Mouse (Mus musculus) liver, embryonic 14.5 days (tissue): ENCODE measurements around the gene Dusp1. TPM values are rescaled to one million over a fixed set of nuclear protein-coding genes. Genes with fewer than 3 reads are reported as not detected.

Source experiments
- ATAC-seq: fragments of 200-750 bp; cut with Nextera tagmentation; 2 replicates; pipeline ENCODE4 v1.8.0; 2017; ENCODE audit warnings: moderate number of reproducible peaks, mild to moderate bottlenecking, moderate library complexity; ENCODE audit not compliant: insufficient read depth
- DNase-seq, 3 experiments: peaks; one replicate each; pipeline ENCODE4 v3.0.0-alpha.2; 2012 to 2013; ENCODE audit warnings: low read depth in 3 of 3, low spot score in 3 of 3
- H3K27ac ChIP-seq: fragments of 300-500 bp; sonication (generic); 2 replicates; pipeline ENCODE4 v1.5.1; 2014; ENCODE audit warnings: moderate library complexity, mild to moderate bottlenecking, control low read depth, inconsistent platforms
- H3K27me3 ChIP-seq: fragments of 300-500 bp; sonication (generic); 2 replicates; pipeline ENCODE4 v1.6.1; 2014; ENCODE audit warnings: mild to moderate bottlenecking, low read length, moderate library complexity; ENCODE audit not compliant: control insufficient read depth, insufficient read depth
- H3K36me3 ChIP-seq: fragments of 300-500 bp; sonication (generic); replicated peaks from 2 replicates; pipeline ENCODE4 v1.6.1; 2014; ENCODE audit warnings: low read depth; ENCODE audit not compliant: control insufficient read depth, insufficient read depth
- H3K4me1 ChIP-seq, 2 experiments: fragments of 200-500 bp in 1 of 2; fragments of 300-500 bp in 1 of 2; sonication (generic) in 1 of 2; replicated peaks; 2 replicates each; pipeline ENCODE4 v1.6.1; 2012 to 2014; ENCODE audit warnings: antibody characterized with exemption in 1 of 2, inconsistent platforms in 1 of 2, low read length in 1 of 2; ENCODE audit not compliant: control insufficient read depth in 2 of 2, insufficient read depth in 2 of 2
- H3K4me2 ChIP-seq: fragments of 300-500 bp; sonication (generic); 2 replicates; pipeline ENCODE4 v1.6.1; 2014; ENCODE audit warnings: low read depth, mild to moderate bottlenecking, control low read depth, moderate library complexity
- H3K4me3 ChIP-seq, 2 experiments: fragments of 200-500 bp in 1 of 2; fragments of 300-500 bp in 1 of 2; sonication (generic) in 1 of 2; 2 replicates each; pipeline ENCODE4 v1.5.1; 2012 to 2014; ENCODE audit warnings: low read depth in 2 of 2, low read length in 2 of 2, mild to moderate bottlenecking in 2 of 2, control low read depth in 1 of 2, inconsistent platforms in 1 of 2, moderate library complexity in 1 of 2; ENCODE audit not compliant: insufficient read depth in 1 of 2
- H3K9ac ChIP-seq: fragments of 300-500 bp; sonication (generic); replicated peaks from 2 replicates; pipeline ENCODE4 v1.6.1; 2014; ENCODE audit warnings: mild to moderate bottlenecking, control low read depth, moderate library complexity
- H3K9me3 ChIP-seq: fragments of 300-500 bp; sonication (generic); 2 replicates; pipeline ENCODE4 v1.6.1; 2016; ENCODE audit warnings: low read length, mixed read lengths; ENCODE audit not compliant: control insufficient read depth
- CTCF ChIP-seq: IDR thresholded peaks from 2 replicates; pipeline ENCODE4 v1.5.1; 2016; ENCODE audit warnings: antibody characterized with exemption, low read depth, control low read depth
- EP300 ChIP-seq: IDR thresholded peaks from 2 replicates; pipeline ENCODE4 v1.6.1; 2016; ENCODE audit warnings: antibody characterized with exemption, low read depth
- WGBS: fragments of 180-500 bp; shearing (Covaris S2); extraction: QIAGEN DNeasy Blood & Tissue Kit; methylation state at CpG from one replicate; pipeline ENCODE4 v1.1.7; 2014; ENCODE audit not compliant: insufficient replicate concordance; 5-methylcytosine and 5-hydroxymethylcytosine counted together
- polyA plus RNA-seq, 2 experiments: library from polyadenylated mRNA; depleted of rRNA in 1 of 2; stranded (reverse) in 1 of 2; unstranded in 1 of 2; fragments of >200 nt; fragmentation: Nextera tagmentation in 1 of 2; extraction: Ambion mirVana in 1 of 2; gene quantifications; 2 replicates each; pipeline versions ENCODE4 v1.2.1 to v1.2.3; 2012 to 2014

Dusp1 gene
- polyA plus RNA-seq, 2 experiments: 25.0 to 25.9 TPM

GRCm38 (mm10) chr17:26606516-26606915 is 44.6 kb upstream of the Dusp1 start:
- DNase-seq: no peak
- no peak for ATAC-seq
- H3K9ac ChIP-seq: no peak overlapping the region
- no peaks in the 10 kb centered on the region for H3K27me3 ChIP-seq
- WGBS: 71% methylated on average over 2 of the region's 2 CpGs
- no peak for TF ChIP-seq CTCF
- TF ChIP-seq EP300: no peak
- no peak overlapping the region for H3K4me2 ChIP-seq
- H3K27ac ChIP-seq: no peak overlapping the region
- no peaks in the 10 kb centered on the region for H3K9me3 ChIP-seq
- peaks cover 3 to 9% of the 10 kb centered on the region in 2 experiments for H3K4me1 ChIP-seq
- H3K36me3 ChIP-seq: no peaks in the 10 kb centered on the region
- no peak overlapping the region for H3K4me3 ChIP-seq

GRCm38 (mm10) chr17:26605636-26606035 is 43.7 kb upstream of the Dusp1 start:
- no peak overlapping the region for H3K4me3 ChIP-seq
- H3K4me2 ChIP-seq: no peak overlapping the region
- H3K27ac ChIP-seq: no peak overlapping the region
- H3K4me1 ChIP-seq: peaks cover 12 to 18% of the 10 kb centered on the region in 2 experiments
- H3K9ac ChIP-seq: no peak overlapping the region
- no peaks in the 10 kb centered on the region for H3K9me3 ChIP-seq
- 47% methylated on average over 4 of the region's 4 CpGs for WGBS
- ATAC-seq (no peak), DNase-seq (no peak)
- H3K27me3 ChIP-seq: no peaks in the 10 kb centered on the region
- H3K36me3 ChIP-seq: no peaks in the 10 kb centered on the region
- TF ChIP-seq EP300 (no peak), CTCF (no peak)

DNA sequence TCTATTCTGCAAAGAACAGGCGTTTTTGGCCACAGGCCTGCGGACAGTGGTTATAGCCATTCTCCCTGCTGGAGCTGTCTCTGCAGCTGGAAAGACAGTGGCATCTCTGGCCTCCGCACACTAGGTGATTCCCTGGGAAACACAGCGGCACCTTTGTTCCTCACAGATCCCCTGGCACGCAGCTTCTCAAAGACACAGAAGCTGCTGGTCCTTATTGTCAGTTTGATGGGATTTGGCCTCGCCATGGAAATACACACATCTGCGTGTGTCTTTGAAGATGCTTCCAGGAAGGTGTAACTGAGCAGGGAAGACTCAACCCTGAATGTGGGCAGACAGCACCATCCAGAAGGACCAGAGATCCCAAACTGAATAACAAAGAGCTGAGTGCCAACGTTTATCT is 41.4 kb upstream of the Dusp1 start:
- Histone ChIP-seq H3K27me3 (no peaks in the 10 kb centered on the region), H3K27ac (no peak overlapping the region), H3K36me3 (no peaks in the 10 kb centered on the region), H3K4me1 (peaks cover 12 to 21% of the 10 kb centered on the region in 2 experiments), H3K4me2 (no peak overlapping the region), H3K4me3 (no peak overlapping the region), H3K9me3 (no peaks in the 10 kb centered on the region), H3K9ac (no peak overlapping the region)
- ATAC-seq (no peak), DNase-seq (no peak)
- 74% methylated on average over 8 of the region's 8 CpGs for WGBS
- no peak for TF ChIP-seq EP300
- no peak for TF ChIP-seq CTCF

DNA sequence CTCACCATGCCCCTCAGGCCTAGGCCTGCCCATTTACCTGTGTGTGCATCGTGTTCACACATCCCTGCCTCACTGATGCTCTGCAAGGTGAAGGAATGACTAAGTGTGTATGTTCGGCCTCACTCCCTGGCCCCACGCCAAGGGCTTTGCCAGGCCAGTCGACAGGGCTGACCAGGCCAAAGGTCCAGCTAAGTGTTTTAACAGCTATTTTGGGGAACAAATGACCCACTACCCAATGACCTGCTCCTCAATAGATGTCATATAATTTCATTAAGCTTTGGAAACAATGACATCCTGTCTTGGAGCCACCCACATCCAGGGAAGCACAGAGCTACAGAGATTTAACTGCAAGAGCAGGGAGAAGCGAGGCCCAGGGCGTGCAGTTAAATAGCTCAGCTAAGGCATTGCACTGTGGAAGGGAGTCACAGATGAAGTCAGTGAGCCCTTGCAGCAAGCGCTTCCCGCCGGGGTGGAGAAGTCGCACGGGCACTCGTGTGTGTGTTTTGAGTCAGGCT is 40.5 kb upstream of the Dusp1 start:
- TF ChIP-seq EP300: no peak
- no peak for TF ChIP-seq CTCF
- no peak overlapping the region for H3K4me3 ChIP-seq
- peak overlapping the region; percentile 2; the same call in 1 of the 2 replicates for H3K27ac ChIP-seq
- no peak overlapping the region for H3K4me2 ChIP-seq
- H3K36me3 ChIP-seq: no peaks in the 10 kb centered on the region
- 77% methylated on average over 12 of the region's 12 CpGs for WGBS
- H3K4me1 ChIP-seq: peaks cover 12 to 21% of the 10 kb centered on the region in 2 experiments
- no peak overlapping the region for H3K9ac ChIP-seq
- no peaks in the 10 kb centered on the region for H3K9me3 ChIP-seq
- ATAC-seq (peak; percentile 57), DNase-seq (no peak)
- H3K27me3 ChIP-seq: no peaks in the 10 kb centered on the region

GRCm38 (mm10) chr17:26601926-26602325 is 40.0 kb upstream of the Dusp1 start:
- Histone ChIP-seq H3K27me3 (no peaks in the 10 kb centered on the region), H3K4me3 (no peak overlapping the region), H3K4me1 (peaks cover 12 to 22% of the 10 kb centered on the region in 2 experiments), H3K9ac (no peak overlapping the region), H3K9me3 (no peaks in the 10 kb centered on the region), H3K4me2 (no peak overlapping the region), H3K27ac (no peak overlapping the region; the same call in 1 of the 2 replicates), H3K36me3 (no peaks in the 10 kb centered on the region)
- DNase-seq (no peak), ATAC-seq (peak; percentile 23; the same call in 1 of the 2 replicates)
- WGBS: 63% methylated on average over 6 of the region's 6 CpGs
- TF ChIP-seq CTCF (no peak), EP300 (no peak)
